Mouse (Mus musculus) MEL (cell line): ENCODE results near the gene Helz2.

Experiments used
- CTCF ChIP-seq, 3 experiments: IDR thresholded peaks in 2 of 3; conservative IDR thresholded peaks in 1 of 3; 2 replicates each; pipeline ENCODE4 v1.5.1; 2011 to 2012; ENCODE audit warnings: low read length in 3 of 3, low read depth in 2 of 3, mild to moderate bottlenecking in 2 of 3, improper control_type of control experiment in 1 of 3, inconsistent platforms in 1 of 3, mixed read lengths in 1 of 3, moderate library complexity in 1 of 3; ENCODE audit not compliant: control insufficient read depth in 1 of 3, insufficient read depth in 1 of 3, poor library complexity in 1 of 3, severe bottlenecking in 1 of 3
- GATA1 ChIP-seq: IDR thresholded peaks from 2 replicates; pipeline ENCODE4 v1.6.1; 2011; ENCODE audit warnings: low read depth, low read length, improper control_type of control experiment
- JUND ChIP-seq: IDR thresholded peaks from 2 replicates; pipeline ENCODE4 v1.6.1; 2011; ENCODE audit warnings: low read depth, mild to moderate bottlenecking, improper control_type of control experiment, low read length
- MAFK ChIP-seq: IDR thresholded peaks from 2 replicates; pipeline ENCODE4 v1.6.1; 2011; ENCODE audit warnings: low read depth, mild to moderate bottlenecking, low read length, improper control_type of control experiment, borderline replicate concordance
- USF2 ChIP-seq, 2 experiments: IDR thresholded peaks; 2 replicates each; pipeline ENCODE4 v1.6.1; 2011 to 2012; ENCODE audit warnings: improper control_type of control experiment in 2 of 2, low read length in 2 of 2, borderline replicate concordance in 1 of 2, inconsistent platforms in 1 of 2, low read depth in 1 of 2, mild to moderate bottlenecking in 1 of 2; ENCODE audit not compliant: insufficient read depth in 1 of 2
- ZMIZ1 ChIP-seq: IDR thresholded peaks from 2 replicates; pipeline ENCODE4 v1.6.1; 2012; ENCODE audit warnings: low read depth, mild to moderate bottlenecking, inconsistent platforms, low read length, improper control_type of control experiment, moderate library complexity

- TF ChIP-seq ZMIZ1 (no peak), GATA1 (no peak), MAFK (no peak), JUND (no peak), CTCF (IDR thresholded peaks at IDR 0.05 in 2 of 3, conservative IDR thresholded peaks at IDR 0.05 in 1 of 3; ENCODE audit: control insufficient read depth in 1 of 3, insufficient read depth in 1 of 3, low read depth in 2 of 3, low read length in 3 of 3, poor library complexity in 1 of 3, severe bottlenecking in 1 of 3) (no peak), USF2 (IDR thresholded peaks at IDR 0.05; ENCODE audit: borderline replicate concordance in 1 of 2, insufficient read depth in 1 of 2, low read depth in 1 of 2, low read length in 2 of 2) (no peak)
Measured at GRCm38 (mm10) chr2:181206118-181206517, 35.7 kb downstream of the Helz2 start.
